Mouse (Mus musculus) thymus, postnatal 36 days (tissue): ENCODE measurements around the gene Mbnl2.

Experiments used
- DNase-seq, 2 experiments: peaks; one replicate each; pipeline ENCODE4 v3.0.0; 2022; ENCODE audit warnings: mixed read lengths in 2 of 2

The Mbnl2 gene

GRCm38 (mm10) chr14:120388818-120389691 is 113.6 kb downstream of the Mbnl2 start:
- no peak for DNase-seq

- no peak for DNase-seq
Measured at GRCm38 (mm10) chr14:120390231-120390944, 114.9 kb downstream of the Mbnl2 start.

- no peak for DNase-seq
Measured at GRCm38 (mm10) chr14:120391701-120392100, 116.2 kb downstream of the Mbnl2 start.

DNA sequence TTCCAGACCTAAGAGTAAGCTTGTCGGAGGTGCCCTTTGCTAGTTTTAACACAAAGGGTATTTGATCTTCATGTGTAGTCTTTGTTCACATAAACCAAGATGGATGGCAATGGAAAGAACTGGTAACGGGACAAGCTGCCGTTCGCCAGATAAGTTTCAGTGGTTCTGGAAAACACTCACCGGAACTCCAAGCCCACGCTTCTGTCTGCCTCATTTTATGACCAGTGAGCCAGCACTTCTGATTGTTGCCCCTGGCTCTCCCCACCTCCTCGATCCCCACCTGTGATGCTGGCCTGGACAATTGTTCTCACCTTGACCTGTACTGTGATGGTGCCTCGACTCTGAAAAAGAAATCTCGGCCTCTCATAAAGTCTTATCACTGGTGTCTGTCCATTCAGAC is 117.0 kb downstream of the Mbnl2 start:
- no peak for DNase-seq

GRCm38 (mm10) chr14:120393441-120393840 is 118.0 kb downstream of the Mbnl2 start:
- DNase-seq: no peak

GRCm38 (mm10) chr14:120394216-120394615 is 118.7 kb downstream of the Mbnl2 start:
- DNase-seq: no peak

- no peak for DNase-seq
Measured at GRCm38 (mm10) chr14:120394827-120395226, 119.4 kb downstream of the Mbnl2 start.

- no peak for DNase-seq
Measured at GRCm38 (mm10) chr14:120395501-120395900, 120.0 kb downstream of the Mbnl2 start.

DNA sequence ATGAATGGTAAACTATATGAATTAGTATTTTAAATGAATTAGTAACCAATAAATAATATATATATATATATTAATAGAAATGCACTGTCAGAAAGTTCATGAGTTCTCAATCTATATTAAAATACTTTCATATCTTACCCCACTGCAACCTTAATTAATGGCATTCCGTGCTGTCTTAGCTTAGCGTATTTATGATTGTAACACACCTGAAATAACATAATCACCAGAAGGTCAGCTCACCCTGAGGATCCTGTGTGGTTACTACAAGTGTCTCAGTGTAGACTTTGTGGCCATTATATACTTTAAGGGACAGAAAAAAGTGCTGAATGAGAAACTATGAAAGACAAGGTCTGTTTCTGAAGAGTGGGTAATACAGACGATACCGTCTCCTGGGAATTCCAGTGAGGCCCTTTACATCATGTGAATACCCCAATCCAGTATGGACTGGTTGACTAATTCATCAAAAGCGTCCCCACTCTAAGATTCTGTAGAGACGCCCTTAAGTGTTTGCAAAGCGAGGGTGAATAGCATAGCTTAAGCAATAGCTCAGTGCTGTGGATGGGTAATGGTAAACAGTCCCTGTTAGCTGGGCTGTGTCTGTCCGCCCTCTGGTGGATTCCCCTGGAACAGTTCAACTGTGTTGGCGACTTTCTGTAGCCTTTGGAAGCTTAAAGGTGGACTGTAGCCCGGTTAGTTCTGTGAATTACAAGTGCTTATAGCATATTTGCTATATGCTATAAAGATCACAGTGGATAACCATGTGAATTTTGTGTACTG is 122.6 kb downstream of the Mbnl2 start:
- DNase-seq: peak; percentile 51 to 61

- no peak for DNase-seq
Measured at GRCm38 (mm10) chr14:120399614-120400013, 124.1 kb downstream of the Mbnl2 start.

DNA sequence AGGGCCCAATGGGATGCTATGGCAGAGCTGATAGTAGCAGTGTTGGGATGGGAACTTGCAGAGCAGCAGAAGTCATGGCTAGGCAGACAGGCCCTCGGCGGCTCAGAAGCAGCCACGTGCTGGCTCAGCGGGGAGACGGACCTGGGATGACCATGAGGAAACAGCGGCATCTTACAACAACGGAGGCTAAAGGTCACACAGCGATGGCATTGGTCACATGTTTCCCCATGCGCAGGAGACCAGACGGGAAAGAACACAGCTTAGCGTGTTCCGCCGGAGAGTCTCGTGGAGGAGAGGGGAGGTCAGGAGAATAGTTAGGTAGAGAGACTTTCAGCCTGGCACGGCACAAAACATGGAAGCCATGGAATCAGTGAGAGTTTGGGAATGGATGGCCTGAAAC is 125.7 kb downstream of the Mbnl2 start:
- no peak for DNase-seq

GRCm38 (mm10) chr14:120402715-120403114 is 127.2 kb downstream of the Mbnl2 start:
- DNase-seq: no peak

- no peak for DNase-seq
Measured at GRCm38 (mm10) chr14:120404364-120404763, 128.9 kb downstream of the Mbnl2 start.

DNA sequence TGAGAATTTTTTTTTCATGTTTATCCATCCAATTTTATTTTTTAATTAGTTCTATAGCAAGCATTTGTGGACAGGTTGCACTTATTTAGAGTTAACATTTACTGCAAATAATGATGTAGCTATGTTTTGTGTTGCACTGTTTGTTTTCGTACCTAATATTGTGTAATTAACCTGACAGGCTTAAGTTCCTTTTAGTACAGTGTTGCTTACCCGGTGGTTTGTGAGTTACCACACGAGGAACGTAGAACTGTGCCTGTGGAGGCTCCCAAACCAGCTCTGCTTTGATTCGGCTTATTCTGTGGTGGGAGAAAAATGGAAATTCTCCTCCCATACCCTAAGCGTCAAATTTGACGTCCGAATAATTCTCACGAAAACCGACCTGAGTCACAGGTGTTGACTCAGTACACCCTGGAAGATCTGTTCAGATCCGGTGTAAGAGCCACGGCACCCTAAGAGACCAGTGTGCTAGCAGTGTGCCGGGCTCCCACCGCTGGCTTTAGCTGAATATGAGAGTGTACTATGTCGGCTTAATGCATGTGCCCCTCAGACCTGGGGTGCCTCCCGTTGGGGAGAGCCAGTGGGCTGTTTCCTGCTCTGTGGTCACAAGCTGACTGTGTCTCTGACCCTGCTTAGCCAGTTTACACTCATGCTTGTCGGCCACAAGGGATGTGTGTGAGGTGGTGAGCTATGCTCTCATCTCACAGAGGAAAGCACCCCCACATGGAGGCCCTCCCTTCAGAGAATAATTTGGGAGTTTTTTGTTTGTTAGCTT is 129.5 kb downstream of the Mbnl2 start:
- no peak for DNase-seq

- DNase-seq: no peak
Measured at GRCm38 (mm10) chr14:120405597-120405996, 130.1 kb downstream of the Mbnl2 start.

DNA sequence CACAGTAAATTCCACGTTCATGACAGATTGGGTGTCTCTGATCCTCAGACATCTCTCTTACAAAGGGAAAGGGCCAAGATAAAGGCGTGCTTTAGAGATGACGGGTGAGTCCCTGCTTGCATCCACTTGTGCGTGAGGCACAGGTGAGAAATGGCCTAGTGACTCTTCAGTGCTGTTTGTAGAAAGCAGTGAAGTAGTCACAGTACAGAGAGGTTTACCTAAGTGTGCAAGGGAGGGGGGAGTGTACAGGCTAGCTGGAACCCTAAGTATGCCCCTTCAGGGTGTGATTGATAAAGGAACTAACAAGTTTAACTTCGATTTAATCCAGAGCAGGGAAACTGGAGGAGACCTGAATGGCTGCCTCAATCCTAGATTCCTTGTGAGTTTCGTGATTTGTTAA is 130.8 kb downstream of the Mbnl2 start:
- DNase-seq: no peak

DNA sequence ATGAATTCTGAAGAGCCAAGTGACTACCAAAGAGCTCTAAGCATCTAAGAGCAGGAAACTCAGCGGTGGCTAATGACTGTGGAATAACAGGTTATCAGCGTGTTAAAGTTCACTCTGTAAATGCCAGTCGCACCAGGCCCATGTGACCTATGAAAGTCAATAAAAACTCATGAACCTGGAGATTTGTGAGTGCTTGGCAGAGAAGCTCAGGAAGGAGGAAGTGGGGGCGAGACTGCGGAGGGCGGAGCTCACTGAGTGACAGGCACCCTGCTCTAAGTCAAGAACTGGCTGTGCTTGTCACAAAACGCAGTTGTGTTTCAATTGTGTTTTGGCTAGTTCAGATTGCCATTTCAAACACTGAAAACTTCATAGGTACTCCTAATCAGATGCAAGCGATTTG is 131.4 kb downstream of the Mbnl2 start:
- peak; percentile 51 to 53 for DNase-seq

GRCm38 (mm10) chr14:120409854-120410253 is 134.4 kb downstream of the Mbnl2 start:
- DNase-seq: no peak

DNA sequence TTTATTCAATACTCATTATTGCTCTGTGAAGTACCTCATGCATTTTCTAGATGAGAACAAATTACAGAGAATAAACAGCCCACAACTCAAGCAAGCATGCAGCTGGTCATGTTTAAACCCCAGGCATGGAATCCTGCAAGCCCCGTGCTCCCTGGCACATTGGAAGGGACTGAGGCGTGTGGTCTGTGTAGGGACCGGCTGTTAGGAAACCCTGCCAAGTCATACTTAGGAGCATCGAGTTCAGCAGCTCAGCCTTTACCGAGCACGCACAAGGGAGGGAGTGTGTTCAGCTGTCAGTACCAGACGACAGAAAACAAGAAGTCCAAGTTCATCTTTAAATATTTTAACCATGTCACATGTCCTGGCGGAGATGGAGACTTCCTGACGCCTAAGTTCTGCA is 141.4 kb downstream of the Mbnl2 start:
- DNase-seq: no peak

DNA sequence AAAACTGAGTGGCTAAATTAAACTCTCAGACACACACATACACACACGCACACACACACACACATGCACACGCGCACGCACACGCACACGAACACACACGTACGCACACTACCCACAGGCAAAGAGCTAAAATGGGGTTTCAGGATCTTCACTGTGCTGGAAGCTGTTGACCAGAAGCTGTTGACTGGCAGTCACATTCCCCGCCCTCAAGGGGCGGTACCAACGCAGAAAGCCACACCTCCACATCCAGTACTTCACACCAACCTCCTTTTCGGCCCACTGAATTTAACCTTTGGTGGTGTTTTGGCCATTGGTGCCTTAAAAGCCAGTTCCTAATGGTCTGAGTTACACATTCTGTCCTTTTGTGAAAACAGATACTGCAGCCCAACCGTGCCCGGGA is 143.5 kb downstream of the Mbnl2 start:
- no peak for DNase-seq

DNA sequence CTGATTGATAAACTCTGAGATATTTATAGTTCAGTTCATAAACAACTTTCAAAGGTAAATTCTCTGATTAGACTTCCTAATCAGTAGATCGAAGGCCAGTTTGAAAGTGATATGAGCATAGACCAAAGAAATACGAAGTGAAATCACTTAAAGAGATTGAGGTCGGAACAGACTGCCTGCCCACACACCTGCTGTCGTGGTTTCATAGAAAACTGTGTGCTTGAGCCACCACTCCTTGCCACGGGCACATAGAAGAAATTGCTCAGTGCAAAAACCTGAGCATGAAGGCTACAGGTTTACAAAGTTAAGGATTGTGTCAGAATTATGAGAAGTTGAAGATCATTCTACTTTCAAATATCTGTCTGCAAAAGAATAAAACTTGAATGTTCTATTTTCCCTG is 153.0 kb downstream of the Mbnl2 start:
- DNase-seq: no peak

DNA sequence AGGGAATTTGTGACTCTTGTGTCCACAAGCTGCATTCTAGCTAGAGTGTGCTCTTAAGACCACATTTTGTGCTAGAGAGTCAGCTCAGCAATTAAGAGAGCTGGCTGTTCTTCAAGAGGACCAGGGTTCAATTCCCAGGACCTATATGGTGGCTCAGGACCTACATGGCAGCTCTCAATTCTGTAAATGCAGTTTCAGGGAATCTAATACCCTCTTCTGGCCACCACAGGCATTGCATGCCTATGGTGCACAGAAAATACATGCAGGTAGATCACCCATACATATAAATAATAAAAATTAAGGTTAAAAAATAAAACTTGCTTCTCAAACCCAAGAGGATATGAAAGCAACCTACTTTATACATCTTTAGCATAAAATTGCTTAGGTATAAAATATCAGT is 157.3 kb downstream of the Mbnl2 start:
- DNase-seq: peak in 1 of 2 experiments; percentile 13
